Mouse (Mus musculus) kidney, adult 2 months (tissue): ENCODE results near the gene Ghrhr.

Source experiments
- CTCF ChIP-seq: fragments of 200-500 bp; conservative IDR thresholded peaks from 2 replicates; pipeline ENCODE4 v1.5.1; 2011; ENCODE audit warnings: low read depth, mild to moderate bottlenecking, control low read depth, low read length, moderate library complexity, mixed read lengths; ENCODE audit not compliant: insufficient read depth, insufficient read length
- POLR2A ChIP-seq: fragments of 200-500 bp; IDR thresholded peaks from one replicate; pipeline ENCODE4 v1.6.1; 2011; ENCODE audit warnings: low read depth, low read length, control low read depth

DNA sequence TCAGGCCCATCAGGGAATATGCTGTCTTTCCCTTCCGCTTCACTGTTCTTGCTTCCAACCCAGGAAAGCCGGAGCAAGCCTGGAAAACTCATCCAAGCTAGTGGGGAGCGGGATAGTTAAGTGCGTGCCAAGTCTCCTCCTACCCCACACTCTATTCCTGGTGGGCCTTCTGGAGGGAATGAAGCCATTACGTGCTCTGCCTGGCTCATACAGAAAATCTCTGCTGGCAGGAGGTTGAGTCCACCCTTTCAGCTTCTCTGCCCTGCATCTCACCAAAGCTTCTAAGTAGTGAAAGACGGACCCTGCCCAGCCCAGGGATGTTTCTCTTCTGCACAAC is 43.4 kb upstream of the Ghrhr start:
- TF ChIP-seq POLR2A, result no peak
- TF ChIP-seq CTCF, result no peak
